Mouse (Mus musculus) skeletal muscle tissue, postnatal 0 days (tissue): Measurements from ENCODE around the gene Kdm4b. TPM values are rescaled to one million over a fixed set of nuclear protein-coding genes. Genes with fewer than 3 reads are reported as not detected.

Source experiments
- microRNA-seq, 2 experiments: library from miRNA; unstranded; fragments of <30 nt; microRNA quantifications; one replicate each; pipeline ENCODE4; 2016
- polyA plus RNA-seq: library from polyadenylated mRNA; unstranded; fragments of >200 nt; fragmentation: Nextera tagmentation; extraction: Ambion mirVana; gene quantifications from 2 replicates; pipeline ENCODE4 v1.2.1, GENCODE M21; 2015

Gene Kdm4b
- 11.6 and 12.8 TPM in 2 replicates for polyA plus RNA-seq

DNA sequence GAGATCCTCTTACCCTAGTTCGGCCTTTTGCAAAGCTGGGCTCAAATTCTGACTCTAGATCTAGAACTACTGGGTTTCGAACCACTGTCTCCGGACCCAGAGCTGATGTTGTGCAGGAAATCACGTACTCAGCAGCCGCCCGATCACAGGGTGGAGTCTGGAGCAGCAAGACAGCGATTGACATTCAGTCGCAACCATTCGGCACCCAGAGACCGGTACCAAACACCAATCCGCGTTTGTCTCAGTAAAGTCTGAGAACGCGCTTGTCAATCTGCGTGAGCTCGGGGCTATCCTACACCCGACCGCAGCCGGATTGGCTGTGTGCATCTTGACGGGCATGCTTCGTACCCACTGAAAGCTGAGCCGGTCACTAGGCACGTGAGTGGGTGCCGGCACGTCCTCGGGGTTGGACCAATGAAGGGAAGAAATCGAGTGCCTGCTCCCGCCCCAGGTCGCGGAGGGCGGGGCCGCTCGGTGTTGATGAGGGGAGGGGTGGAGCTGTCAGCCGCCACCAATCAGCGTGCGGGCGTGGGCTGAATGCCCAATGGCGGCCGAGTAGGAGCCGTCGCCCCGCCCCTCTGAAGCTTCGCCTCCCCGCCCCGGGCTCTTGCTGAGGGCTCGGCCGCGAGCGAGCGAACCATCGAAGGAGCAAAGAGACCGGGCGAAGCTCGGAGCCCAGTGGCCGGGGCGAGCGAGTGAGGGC is at the start of gene Kdm4b:
TSS of gene Kdm4b (plus strand) at position 613 of the 703 bp plus-strand sequence.

DNA sequence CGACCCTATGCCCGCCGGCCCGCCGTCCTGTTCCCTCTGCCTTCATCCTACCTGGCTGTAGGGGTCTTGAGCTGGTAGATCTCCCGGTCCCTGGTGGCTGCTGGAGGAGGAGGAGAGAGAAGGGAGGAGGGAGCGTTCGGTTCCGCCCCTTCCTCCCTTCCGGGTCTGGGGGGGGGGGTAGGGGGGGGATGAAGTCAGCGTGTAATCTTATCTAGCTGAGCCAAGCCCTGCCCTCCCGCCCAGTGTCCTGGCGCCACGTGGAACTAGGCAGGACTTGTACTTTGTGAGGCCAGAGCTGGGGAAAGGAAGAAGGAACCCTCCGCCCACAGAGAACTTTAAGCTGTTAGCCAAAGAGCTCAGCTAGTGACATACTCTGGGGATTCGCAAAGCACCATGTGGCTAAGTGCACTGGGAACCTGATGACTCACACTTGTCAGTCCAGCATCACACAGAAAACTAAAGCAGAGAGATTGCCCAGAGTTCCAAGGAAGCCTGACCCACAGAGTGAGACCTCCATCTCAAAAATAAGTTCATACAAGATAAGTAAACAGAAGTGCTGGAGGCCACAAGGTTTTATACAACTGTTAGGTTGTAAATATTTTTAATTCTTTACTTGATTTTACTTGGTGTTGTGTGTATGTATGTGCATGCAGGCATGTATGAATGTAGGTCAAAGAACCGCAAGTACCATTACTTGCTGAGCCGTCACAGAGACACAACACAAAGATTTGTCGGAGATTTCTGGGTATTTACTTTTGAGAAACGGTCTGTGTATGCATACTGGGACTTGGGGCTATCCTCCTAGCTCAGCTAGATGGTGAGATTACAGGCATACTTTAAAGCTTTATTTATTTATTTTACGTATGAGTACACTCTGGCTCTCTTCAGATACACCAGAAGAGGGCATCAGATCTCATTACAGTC is 49.0 kb upstream of the Kdm4b start, which contains the start of gene Ticam1:
TSS of gene Ticam1 (minus strand) at position 144 of the 924 bp plus-strand sequence.

DNA sequence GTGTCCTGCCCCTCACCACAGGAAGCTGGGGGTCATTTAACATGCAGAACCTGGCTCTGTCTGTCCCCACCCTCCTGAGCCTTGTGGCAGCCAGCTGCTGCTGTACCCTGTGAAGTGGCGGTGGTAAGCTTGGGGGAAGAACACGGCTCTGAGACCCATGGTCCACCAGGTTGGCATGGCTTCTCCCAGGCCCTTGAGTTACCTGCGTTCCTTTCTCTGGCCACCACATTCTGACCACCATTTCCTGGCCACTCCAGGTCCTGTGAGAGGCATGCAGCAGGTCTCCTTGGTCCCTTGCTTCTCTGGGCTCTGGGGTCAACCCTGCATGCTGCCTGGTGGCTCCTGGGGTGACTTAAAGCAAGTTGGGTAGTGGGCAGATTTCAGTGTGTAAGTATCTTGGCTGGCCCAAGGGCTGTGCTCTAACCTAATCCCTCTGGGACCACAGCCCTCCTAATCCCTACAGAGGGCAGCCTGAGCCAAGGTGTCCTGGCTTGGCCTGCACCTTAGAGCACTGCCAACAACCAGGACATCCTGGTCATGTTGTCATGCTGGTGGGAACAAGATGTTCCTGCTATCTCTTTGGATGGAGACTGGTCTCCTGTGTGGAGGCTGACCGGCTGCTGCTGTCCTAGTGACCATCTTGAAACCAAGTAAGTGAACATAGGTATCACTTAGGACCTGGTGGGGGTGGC is 33.2 kb upstream of the Kdm4b start, which contains the start of gene Plin3:
TSS of gene Plin3 (minus strand) at position 343 of the 692 bp plus-strand sequence.

DNA sequence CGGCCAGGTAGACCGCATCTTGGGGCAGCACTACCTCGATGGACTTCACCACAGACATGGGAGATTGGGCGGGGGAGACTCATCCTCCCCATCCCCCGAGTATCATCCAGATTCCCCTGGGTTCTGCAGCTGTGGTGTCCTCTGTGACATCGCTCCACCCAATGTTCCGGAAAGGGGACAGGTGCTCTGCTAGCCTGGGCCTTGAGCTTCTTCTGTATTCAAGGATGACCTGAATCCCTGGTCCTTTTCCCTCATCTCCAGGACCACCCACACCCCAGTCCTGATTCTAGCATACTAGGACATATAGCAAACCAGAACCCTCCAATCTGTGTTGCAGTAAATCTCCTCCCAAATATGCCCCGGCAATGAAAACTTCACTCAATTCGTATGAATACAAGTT is 25.7 kb upstream of the Kdm4b start, which contains the start of gene Arrdc5:
TSS of gene Arrdc5 (minus strand) at position 101 of the 400 bp plus-strand sequence.

DNA sequence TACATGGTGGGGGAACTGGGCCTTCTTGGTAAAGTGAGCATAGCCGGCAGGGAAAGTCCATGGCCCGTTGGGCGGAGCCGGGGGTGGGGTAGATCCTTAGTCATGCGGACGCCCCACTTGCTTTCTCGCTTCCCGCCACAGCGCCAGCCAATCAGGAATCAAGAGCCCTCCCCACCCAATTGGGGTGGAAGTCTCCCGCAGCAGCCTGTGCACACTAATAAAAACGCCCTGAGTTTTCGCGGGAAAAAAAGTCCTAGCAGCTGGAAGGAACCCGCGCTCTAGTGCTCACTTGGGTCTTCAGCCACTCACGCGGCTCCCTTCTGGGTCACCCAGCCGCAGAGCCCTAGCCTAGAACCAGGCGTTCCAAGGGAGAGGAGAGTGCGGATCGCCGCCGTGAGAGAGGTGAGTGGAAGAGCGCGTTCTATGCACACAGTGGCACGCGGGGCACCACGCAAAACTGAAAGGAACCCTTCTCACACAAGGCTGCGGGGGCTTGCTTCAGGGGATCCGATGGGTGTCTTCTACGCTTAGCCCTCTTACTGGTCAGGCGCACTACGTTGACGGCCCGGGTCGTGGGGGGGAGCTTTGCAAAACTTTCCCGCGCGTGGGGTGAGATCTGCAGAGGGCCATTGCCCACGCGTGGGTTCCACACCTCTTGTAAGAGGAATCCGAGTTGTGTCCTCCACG is 22.6 kb upstream of the Kdm4b start, which contains the start of gene Uhrf1:
TSS of gene Uhrf1 (plus strand) at position 162 of the 687 bp plus-strand sequence.

Small RNA genes lying within 50 kb of the gene (microRNA-seq; reads per million reads assigned to microRNA genes)
- 0.20 to 0.21 reads per million in 2 experiments for gene Mir6977

Other genes with a start within 250 kb of the Kdm4b start
- 55.9 and 57.9 TPM in 2 replicates for gene Hdgfl2, start 246.4 kb upstream of the Kdm4b start, polyA plus RNA-seq
- gene Plin4, start 216.3 kb upstream of the Kdm4b start, polyA plus RNA-seq: 18.2 and 19.4 TPM in 2 replicates
- 74.6 and 107 TPM in 2 replicates for gene Plin5, start 208.5 kb upstream of the Kdm4b start, polyA plus RNA-seq
- gene Lrg1, start 204.1 kb upstream of the Kdm4b start, polyA plus RNA-seq: 18.9 and 26.6 TPM in 2 replicates
- gene Sema6b, start 185.7 kb upstream of the Kdm4b start, polyA plus RNA-seq: 3.8 and 5.9 TPM in 2 replicates
- 4.4 and 5.3 TPM in 2 replicates for gene Tnfaip8l1, start 163.6 kb upstream of the Kdm4b start, polyA plus RNA-seq
- gene Mydgf, start 142.1 kb upstream of the Kdm4b start, polyA plus RNA-seq: 48.0 and 53.9 TPM in 2 replicates
- 15.8 and 16.8 TPM in 2 replicates for gene Dpp9, start 107.2 kb upstream of the Kdm4b start, polyA plus RNA-seq
- gene Fem1a, start 69.3 kb upstream of the Kdm4b start, polyA plus RNA-seq: 62.2 and 73.4 TPM in 2 replicates
- 2.5 TPM in 2 replicates for gene Ticam1, start 49.3 kb upstream of the Kdm4b start, polyA plus RNA-seq
- gene Plin3, start 33.2 kb upstream of the Kdm4b start, polyA plus RNA-seq: 51.4 and 59.0 TPM in 2 replicates
- gene Arrdc5, start 25.8 kb upstream of the Kdm4b start, polyA plus RNA-seq: 0.14 TPM in 1 of 2 replicates, not detected in the other
- 12.9 and 16.1 TPM in 2 replicates for gene Uhrf1, start 22.7 kb upstream of the Kdm4b start, polyA plus RNA-seq
- 17.7 and 21.6 TPM in 2 replicates for gene Ptprs, start 150.4 kb downstream of the Kdm4b start, polyA plus RNA-seq
- gene Znrf4, start 186.4 kb downstream of the Kdm4b start, polyA plus RNA-seq: not detected in 2 replicates
- 0.22 and 1.0 TPM in 2 replicates for gene Gm20219, start 228.3 kb downstream of the Kdm4b start, polyA plus RNA-seq